Mouse (Mus musculus): ENCODE measurements at regions not wholly inside any gene's neighbourhood (a gene's known extent, or its start where the extent isn't known, plus 50 kb on each side); places are given as distances from the start of the nearest gene placed in this dataset.

DNA sequence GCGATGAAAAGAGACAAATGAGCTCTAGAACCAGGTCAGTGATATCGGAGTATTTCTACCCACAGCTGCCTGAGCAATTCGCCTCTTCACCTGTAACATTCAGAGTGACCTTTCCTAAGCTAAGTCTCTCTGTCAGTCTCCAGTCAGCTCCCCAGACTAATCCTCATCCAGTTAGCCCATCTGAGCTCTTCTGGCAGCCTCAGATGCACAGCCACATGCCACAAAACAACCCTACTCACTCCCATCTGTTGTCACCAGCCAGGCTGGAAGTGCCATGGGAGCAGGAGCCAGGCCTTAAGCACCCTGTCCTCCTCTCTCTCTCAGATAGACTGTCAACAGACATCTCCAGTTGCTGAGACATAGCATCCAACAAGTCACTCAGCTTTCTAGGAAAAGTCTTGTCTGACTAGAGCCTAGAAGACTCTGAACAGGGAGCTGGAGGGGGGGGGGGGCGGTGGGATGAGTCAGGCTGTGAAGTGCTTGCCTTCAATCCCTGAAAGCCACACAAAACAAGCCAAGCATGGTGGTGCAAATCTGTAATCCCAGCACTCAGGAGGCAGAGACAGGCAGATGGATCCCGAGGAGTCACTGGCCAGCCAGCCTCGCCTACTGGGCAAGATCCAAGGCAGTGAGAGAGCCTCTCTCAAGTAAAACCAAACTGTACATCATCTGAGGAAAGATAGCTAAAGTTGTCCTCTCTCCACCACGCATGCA is 225.6 kb downstream of the Mycn start:
- ATAC-seq (replicated peaks; ENCODE audit: low FRiP score, poor library complexity, severe bottlenecking): no peak

DNA sequence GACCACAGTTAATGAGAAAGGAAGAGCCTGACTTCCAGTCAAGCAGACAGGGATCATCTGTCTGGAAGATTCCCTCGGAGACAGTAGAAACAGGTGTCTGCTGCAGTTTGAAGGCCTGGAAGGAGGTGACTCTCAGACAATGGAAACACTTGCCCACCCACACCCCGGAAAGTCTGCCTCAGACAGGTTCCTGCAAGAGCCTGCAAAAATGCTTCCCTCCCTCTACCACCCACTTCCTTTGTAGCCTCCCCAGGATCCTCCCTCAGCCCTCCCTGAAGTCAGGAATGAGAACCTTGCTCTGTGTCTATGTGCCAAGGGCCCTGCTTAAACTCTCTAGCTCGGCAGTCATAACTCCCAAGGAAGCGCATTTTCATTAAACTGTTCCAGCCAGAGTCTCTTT is 226.2 kb downstream of the Mycn start:
- no peak for ATAC-seq (replicated peaks; ENCODE audit: low FRiP score, poor library complexity, severe bottlenecking)

DNA sequence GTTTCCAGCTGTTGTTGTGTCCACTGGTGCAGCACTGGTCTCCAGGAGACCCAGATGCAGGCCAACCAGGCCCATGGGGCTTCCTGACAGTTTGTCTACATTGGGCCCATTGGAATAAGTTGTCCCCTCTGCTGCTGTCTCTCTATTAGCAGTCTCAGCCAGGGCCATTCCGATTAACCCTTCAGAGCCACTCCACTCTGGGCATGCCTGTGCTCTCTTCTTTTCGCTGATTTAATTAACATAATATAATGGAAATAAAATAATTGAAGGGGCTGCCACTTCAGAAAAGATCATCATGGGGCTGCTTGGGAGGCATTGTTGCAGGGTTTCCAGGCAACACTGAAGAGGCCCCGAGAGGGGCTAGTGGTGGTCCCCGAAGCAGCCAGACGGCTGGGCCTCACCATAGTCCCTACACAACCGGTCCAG is 231.5 kb downstream of the Mycn start:
- ATAC-seq (replicated peaks; ENCODE audit: low FRiP score, poor library complexity, severe bottlenecking): no peak

DNA sequence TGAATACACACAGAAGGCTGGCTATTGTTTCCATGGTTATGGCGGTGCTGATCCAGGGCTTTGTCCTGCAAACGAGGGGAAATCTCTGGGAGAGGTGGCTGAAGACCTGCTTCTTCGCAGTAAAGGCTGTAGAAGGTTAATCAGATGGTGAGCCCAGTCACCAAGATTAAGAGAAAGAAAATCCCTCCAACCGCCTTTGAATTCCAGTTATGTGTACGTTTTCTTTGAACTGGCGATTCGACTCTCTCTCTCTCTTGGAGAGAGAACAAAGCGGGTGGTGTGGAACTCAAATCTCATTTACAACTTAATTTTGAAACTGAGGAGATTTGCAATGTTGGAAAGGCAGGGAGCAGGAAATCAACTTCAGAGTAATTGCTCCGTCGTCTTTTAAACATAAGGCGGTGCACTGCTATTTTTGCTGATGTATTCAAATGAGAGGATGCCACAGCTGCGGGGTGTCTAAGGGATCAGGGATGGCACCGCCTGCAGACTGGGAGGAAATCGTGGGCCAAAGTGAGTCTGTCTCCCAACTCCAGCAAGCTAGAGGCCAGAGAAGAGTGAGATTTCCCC is 232.7 kb downstream of the Mycn start:
- no peak for ATAC-seq (replicated peaks; ENCODE audit: low FRiP score, poor library complexity, severe bottlenecking)

DNA sequence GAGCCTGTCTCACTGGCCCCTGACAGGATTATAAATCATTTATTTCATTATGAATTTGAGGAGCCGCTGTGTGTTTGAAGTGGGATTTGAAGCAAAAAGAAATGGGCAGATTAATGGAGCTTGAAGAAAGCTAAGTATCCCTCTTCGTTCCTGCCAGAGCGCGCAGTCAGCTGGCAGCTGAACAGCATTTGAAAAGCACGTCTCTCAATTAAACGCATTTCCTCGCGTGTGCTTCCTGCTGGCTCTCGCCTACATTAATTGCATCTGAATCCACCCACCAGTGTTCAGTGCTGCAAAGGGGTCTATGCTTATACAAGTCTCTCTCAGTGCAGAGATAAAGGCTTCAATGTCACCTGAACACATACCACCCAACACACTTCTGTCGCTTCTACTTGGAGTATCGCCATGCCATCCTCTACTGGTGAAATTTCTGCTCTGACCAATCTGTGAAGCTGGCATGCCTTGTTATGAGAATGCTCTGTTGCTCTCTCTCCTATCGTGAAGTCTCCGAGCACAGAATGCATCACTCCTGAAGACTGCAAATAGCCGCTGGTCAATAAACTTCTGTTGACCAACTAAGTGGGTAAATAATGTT is 235.3 kb downstream of the Mycn start:
- ATAC-seq (replicated peaks; ENCODE audit: low FRiP score, poor library complexity, severe bottlenecking): no peak

DNA sequence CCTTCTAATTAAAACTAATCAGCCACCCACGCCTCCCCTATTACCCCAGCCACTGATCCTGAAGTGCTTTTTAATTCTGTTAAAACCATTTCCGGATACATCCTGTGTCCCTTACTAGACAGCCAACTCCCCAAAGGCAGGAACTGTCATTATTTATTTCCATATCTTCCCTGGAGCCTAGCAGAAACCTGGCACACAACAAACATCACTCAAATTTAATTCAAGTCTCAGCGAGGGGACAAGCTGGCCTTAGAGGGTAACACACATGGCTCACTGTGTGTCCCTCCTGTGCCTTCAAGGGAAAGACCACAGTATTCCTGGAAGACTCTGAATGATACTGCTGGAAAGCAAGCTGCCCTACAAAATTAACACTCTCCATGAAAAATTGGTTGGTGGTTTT is 240.0 kb downstream of the Mycn start:
- ATAC-seq (replicated peaks; ENCODE audit: low FRiP score, poor library complexity, severe bottlenecking): no peak

DNA sequence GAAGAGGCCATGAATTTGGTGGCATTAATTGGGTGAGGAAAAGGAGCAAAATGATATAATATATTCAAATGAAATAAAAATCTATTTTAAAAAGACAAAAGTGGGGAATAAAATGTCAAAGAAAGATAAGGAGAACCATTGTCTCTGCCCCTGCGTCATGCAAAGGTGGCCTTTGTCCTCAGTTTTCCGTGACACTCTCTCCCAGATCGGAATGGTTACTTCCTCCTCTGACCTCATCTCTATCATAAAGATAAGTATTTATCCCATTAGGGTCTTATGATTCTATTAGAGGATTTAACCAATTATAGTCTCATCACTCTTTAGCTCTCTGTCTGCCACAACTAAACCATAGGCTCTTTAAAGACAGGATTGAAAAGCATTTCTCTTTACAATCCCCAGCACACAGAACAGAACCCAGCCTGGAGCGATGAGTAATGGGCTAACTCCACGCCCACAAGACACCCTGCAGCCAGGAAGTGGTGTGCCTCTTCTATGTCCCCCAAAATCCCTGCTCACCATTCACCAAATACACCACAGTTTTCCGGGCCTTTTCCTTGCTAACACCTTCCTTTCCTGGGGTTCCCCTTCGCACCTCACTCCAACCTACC is 240.6 kb downstream of the Mycn start:
- ATAC-seq (replicated peaks; ENCODE audit: low FRiP score, poor library complexity, severe bottlenecking): no peak

DNA sequence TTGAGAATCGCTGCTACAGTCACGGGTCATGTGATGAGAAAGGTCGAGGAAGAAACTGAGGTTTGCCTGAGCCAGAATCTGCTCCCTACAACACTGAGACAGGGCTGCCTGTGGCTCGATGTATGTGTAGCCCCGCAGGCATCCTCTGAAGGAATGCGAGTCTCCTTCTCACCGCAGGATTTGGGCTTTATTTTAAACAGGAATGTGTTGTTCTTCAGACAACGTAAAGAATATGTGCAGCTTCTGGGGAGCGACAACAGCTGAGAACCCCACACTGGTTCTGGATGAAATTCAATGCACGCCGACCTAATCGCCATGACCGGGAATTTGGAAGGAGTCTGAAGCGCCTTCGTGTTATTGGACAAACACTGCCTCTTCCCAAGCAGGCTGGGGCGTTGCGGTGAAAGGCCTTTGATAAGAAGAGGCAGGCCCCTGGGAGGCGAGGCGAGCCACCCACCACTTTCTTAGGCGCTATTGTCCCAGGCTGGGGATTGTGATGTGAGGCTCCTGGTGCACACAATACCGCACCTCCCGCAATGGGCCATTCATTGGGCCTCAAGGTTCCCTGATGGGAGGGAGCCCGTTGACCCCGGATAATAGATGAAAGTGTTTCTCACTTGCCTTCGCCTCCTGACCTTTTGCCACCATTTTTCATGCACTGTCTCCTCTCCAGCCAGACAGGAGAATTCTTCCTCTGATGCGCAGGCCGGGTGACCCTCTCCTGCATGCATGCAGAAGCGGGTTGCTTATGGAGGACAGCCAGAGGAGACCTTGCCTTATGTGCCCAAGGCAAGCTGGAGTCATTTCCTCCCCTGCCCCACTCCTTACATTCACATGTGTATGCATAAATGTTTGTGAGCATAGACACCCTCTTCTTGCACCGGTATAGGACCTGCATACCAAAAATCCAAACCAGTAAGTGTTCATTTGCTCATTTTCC is 247.6 kb downstream of the Mycn start:
- no peak for ATAC-seq (replicated peaks; ENCODE audit: low FRiP score, poor library complexity, severe bottlenecking)

DNA sequence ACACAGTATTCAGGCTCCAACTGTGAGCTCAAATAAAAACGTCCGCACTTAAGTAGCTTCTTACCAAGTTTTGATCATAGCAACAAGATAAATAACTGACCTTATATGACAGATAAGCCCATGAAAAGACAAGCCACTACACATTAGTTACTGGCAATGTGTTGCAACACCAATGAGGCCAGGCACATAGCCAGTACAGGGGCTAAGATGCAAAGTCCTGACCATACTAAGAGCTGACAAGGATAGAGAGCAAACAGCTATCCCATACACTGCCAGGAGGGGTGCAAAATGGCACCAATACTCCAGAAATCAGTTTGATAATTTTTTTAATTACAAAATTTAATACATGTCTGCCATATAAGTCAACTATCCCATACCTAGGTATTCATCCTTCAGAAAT is 254.3 kb downstream of the Mycn start:
- no peak for ATAC-seq (replicated peaks; ENCODE audit: low FRiP score, poor library complexity, severe bottlenecking)

DNA sequence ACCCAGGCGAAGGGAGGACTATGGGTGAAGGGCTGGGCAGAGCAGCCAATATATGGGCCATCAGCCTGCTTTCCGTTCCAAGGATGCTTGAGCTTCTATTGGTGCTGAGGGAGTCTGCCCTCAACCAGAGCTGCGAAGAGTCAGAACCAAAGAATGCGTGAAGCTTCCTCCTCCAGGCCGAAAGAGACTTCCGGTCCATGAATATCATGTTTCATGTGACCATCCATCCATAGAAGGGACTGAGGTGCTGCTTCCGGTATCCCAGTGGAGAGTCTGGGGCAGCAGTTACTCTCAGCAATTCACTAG is 256.5 kb downstream of the Mycn start:
- ATAC-seq (replicated peaks; ENCODE audit: low FRiP score, poor library complexity, severe bottlenecking): no peak

DNA sequence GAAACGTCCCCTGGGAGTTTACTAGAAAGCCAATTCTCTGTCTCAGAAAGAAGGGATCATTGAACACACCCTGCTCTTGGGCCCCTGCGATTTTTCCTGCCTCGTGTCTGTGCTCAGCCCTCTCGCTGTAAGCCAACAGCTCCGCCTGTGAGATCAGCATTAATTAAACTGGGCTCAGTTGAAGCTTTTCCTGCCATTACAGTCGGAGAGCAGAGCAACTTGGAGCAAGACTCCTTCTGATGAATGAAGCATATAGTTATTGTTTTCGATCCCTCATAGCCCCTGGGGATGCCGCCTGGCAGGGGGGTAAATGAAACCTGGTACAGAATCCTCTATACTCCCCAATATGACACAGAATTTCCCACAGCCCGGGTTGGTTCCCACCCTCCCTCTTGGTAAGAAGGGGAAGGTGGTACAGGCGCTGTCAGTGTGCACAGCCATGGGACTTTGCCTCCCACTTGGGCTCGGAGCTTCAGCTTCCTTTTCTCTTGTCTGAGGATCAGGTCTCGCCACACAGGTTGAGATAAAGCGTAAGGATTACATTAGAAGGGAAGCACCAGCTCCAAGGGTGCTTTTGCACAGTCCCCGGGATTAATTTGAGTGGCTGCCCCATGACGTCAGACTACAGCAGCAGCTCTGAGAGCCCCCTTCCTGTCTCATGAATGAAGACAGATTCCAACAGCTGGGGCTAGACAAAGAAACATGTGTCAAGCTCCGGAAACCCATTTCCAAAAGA is 257.1 kb downstream of the Mycn start:
- ATAC-seq (replicated peaks; ENCODE audit: low FRiP score, poor library complexity, severe bottlenecking): no peak

DNA sequence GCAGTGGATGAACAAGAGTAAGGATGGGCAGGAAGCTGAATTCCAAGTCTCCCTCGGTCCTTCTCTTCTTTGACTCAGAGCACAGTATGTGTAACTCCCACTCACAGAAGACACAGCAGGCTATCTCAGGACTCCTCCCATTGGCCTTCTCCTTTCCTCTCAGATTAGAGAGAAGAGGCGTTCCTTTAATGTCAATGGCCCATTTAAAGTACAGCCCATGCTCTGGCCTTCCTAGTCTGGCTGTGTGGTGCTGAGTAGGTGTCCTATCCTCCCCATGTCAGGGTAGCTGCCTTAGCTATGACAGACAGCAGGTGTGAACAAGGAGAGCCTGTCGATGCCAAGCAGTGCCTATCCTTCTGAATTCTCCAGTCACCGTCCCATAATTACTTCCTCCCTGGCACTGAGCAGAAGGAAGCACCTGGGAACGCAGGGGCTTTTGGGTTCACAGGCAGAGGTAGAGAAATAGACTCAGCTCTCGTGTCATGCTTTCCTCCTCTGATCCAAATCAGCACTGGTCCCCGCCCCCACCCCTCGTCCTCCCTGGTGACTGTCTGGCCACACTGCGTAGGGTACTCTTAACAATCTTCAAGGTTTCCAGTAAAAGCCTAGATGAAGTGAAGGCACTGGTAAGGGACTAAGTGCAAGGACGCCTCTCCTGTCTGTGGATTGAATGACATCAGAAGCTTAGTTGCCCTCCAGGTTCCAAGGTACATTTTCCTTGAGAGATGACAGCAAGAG is 257.8 kb downstream of the Mycn start:
- ATAC-seq (replicated peaks; ENCODE audit: low FRiP score, poor library complexity, severe bottlenecking): no peak

DNA sequence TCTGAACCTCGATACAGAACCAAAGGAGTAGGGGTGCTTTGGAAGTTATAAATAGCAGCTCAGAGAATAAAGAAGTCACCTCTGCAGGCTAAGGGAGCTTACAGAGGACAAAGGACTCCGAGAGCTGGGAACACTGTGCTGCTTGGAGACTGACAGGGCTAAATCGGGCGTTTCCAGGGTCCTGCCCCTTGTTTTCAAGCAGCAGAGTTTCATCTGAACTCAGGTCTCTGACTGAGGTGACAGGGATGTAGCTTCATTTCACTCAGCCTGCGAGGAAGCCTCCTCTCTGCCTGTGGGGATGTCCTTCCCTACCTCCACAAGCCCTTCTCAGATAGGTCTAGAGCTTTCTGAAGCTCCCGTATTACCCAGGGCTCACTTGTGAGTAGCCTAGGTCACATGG is 260.6 kb downstream of the Mycn start:
- ATAC-seq (replicated peaks; ENCODE audit: low FRiP score, poor library complexity, severe bottlenecking): no peak

DNA sequence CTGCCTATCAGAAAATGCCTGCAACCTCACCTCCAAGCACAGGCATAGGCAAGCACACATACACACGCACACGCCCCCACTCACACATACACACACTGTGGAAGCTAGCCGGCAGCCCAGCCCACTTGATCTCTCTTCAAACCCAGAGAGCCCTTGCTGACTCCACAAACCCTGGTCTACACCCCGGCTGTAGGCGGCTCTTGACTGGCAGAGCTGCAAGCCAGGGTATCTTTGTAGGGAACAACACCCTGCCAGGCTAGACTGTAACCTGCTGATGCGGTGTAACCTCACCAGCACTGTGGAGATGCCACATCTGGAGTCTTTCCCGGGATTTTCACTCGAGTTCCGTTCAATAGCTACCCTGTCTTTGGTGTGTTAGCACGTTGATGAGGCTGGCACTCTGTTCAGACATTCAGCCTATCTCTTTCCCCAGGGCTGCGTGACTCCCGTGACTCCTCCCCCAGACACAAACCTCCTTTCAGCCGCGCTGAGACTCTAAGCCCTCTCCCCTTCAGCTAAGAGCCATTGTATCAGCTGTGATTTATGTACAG is 261.3 kb downstream of the Mycn start:
- ATAC-seq (replicated peaks; ENCODE audit: low FRiP score, poor library complexity, severe bottlenecking): no peak

DNA sequence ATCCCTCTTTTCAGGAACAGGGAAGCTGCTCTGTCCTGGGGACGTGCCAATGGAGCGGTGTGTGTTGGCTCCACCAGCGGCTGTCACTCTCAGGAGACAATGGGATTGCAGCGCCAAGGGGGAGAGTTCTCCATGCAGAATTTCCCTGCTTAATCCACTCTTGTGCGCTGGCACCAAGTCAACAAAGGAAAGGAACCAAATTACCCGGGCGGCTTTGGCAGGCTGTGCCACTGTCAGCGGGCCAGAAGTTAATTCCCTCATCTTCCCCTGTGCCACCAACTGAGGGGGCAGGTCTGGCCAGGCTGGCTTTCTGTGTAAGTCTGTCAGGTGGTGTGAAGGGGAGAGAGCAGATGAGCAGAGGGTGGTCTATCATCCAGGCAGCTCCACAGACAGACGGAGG is 265.0 kb downstream of the Mycn start:
- no peak for ATAC-seq (replicated peaks; ENCODE audit: low FRiP score, poor library complexity, severe bottlenecking)

DNA sequence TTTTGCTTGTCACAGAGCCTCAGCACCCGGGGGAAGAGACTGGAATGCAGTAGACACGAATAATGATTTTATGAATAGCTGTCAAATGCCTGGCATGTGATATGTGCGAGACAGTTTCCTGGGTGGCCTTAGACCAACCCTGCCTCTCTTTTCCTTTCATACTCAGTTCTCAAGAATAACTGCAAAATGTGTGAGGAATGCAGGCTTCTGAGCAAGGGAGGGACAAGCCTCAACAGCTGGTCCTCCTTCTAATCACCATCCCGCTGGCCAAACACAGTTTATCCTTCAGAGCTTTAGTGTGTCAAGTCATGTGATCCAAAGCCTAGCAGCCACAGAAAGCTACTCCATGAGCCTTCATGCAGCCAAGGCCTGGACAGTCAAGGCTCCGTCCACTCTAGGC is 271.8 kb downstream of the Mycn start:
- no peak for ATAC-seq (replicated peaks; ENCODE audit: low FRiP score, poor library complexity, severe bottlenecking)

DNA sequence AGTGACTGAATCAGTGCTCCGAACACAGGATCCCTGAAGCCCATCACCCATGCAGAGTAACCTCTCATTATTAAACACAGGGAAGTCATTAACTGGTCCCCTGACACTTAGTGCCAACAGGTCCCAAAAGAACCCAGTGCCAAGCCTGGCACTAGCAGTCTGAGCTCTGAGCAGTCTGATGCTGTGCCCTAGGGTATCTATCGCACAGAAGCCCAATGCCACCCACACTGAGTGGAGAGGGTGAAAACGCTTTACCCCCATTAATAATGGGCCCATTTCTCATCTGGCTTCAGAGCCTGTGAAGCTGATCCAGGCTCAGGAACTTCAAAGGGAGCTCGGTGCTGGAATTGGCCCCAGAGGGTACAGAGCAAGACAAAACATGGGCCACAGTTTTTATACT is 272.8 kb downstream of the Mycn start:
- no peak for ATAC-seq (replicated peaks; ENCODE audit: low FRiP score, poor library complexity, severe bottlenecking)

DNA sequence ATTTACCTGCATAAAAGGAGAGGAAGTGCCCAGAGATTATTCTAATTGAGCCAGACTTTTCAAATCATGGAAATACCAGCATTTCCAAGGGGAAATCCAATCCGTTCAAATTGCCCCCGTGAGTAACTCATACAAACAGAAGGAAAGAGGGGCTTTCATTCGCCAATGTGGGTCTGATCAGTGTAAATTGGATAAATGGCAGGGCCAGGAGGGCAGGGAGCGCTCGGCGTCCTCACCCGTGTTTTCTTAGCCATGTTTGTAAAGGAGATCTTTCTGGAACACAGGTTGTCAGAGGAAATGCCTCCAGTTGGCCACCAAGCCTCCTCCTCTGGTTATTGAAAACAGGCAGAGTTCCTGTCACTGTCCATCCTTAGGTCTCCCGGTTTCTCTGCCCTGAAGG is 286.1 kb downstream of the Mycn start:
- no peak for ATAC-seq (replicated peaks; ENCODE audit: low FRiP score, poor library complexity, severe bottlenecking)

DNA sequence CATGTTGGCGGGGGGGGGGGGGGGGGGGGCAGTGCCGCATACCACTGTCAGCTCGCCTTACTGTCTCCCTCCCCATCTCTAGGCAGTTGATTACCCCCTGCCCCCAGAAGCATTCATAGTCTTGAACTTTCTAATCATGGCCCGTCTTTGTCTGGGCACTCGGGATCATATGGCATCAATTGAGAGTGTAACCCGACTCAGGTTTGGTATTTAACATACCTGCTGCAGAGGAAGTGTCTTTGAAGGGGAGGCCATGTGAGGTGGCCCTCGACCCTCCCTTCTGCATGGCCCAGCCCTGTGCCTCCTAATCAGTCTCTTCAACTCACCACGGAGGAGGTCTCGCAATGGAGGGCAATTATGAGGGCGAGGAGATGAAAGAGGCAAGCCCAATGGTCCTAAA is 286.5 kb downstream of the Mycn start:
- ATAC-seq (replicated peaks; ENCODE audit: low FRiP score, poor library complexity, severe bottlenecking): no peak
